Mouse (Mus musculus) limb, embryonic 11.5 days (tissue): ENCODE data around the gene Odc1. TPM values are rescaled to one million over a fixed set of nuclear protein-coding genes. Genes with fewer than 3 reads are reported as not detected.

Experiments
- ATAC-seq: fragments of 200-750 bp; cut with Nextera tagmentation; 2 replicates; pipeline ENCODE4 v1.8.0; 2017; ENCODE audit warnings: low read depth; ENCODE audit not compliant: insufficient number of reproducible peaks, low FRiP score, low TSS enrichment
- DNase-seq: peaks from one replicate; pipeline ENCODE4 v3.0.0-alpha.2; 2015; ENCODE audit warnings: low spot score
- H3K27ac ChIP-seq: fragments of 300-500 bp; sonication (generic); replicated peaks from 2 replicates; pipeline ENCODE4 v1.5.1; 2014; ENCODE audit warnings: low read depth, mild to moderate bottlenecking, low read length
- H3K27me3 ChIP-seq: fragments of 300-500 bp; sonication (generic); 2 replicates; pipeline ENCODE4 v1.6.1; 2014; ENCODE audit warnings: mild to moderate bottlenecking, low read length, mixed read lengths; ENCODE audit not compliant: control insufficient read depth, insufficient read depth
- H3K36me3 ChIP-seq: fragments of 300-500 bp; sonication (generic); 2 replicates; pipeline ENCODE4 v1.6.1; 2014; ENCODE audit warnings: mild to moderate bottlenecking, low read length, moderate library complexity, mixed read lengths; ENCODE audit not compliant: control insufficient read depth, insufficient read depth
- H3K4me1 ChIP-seq: fragments of 300-500 bp; sonication (generic); 2 replicates; pipeline ENCODE4 v1.6.1; 2014; ENCODE audit warnings: low read length, mixed read lengths; ENCODE audit not compliant: control insufficient read depth, insufficient read depth
- H3K4me2 ChIP-seq: fragments of 300-500 bp; sonication (generic); 2 replicates; pipeline ENCODE4 v1.6.1; 2014; ENCODE audit warnings: low read depth, mild to moderate bottlenecking, moderate library complexity; ENCODE audit not compliant: severe bottlenecking
- H3K4me3 ChIP-seq: fragments of 300-500 bp; sonication (generic); 2 replicates; pipeline ENCODE4 v1.5.1; 2014; ENCODE audit warnings: low read depth, low read length
- H3K9ac ChIP-seq: fragments of 300-500 bp; sonication (generic); 2 replicates; pipeline ENCODE4 v1.6.1; 2014; ENCODE audit warnings: mild to moderate bottlenecking, low read length
- H3K9me3 ChIP-seq: fragments of 300-500 bp; sonication (generic); 2 replicates; pipeline ENCODE4 v1.6.1; 2016; ENCODE audit warnings: low read length; ENCODE audit not compliant: control insufficient read depth
- WGBS: fragments of 180-500 bp; shearing (Covaris S2); extraction: QIAGEN DNeasy Blood & Tissue Kit; methylation state at CpG from one replicate; pipeline ENCODE4 v1.1.7; 2014; 5-methylcytosine and 5-hydroxymethylcytosine counted together
- polyA plus RNA-seq: library from polyadenylated mRNA; unstranded; fragments of >200 nt; fragmentation: Nextera tagmentation; extraction: Ambion mirVana; gene quantifications from 2 replicates; pipeline ENCODE4 v1.2.1, GENCODE M21; 2014

Odc1 gene
- polyA plus RNA-seq, 1 experiment from 2014 or later, result 304 TPM

DNA sequence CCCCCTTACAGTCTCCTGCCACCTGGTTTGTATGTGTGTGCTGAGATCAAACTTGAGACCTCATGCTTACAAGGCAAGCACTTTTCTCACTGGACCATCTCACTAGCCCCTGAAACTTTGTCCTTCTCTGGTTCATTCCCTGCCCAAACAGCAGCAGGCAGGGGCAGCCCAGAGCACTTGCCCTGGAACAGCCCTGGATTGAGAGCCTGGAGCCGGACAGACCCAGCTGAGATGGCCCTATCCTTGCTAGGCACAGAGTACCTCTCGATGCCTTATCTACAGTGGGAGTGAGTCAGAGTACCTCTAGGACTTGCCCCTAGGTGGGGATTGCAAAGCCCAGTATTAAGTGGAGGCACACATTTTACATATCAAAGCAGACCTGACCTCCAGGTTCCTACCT is 8.4 kb downstream of the Odc1 start:
- WGBS, result 75% methylated on average over 2 of the region's 2 CpGs
- 0 out of 2 replicates have a peak, but pooled peaks cover 3% of the 10 kb centered on the region for H3K4me1 ChIP-seq
- H3K27me3 ChIP-seq, result no peaks in the 10 kb centered on the region; the same call in 1 of the 2 replicates
- no peak overlapping the region for H3K27ac ChIP-seq
- ATAC-seq (no peak), DNase-seq (no peak)
- no peak overlapping the region for H3K4me3 ChIP-seq
- H3K9me3 ChIP-seq, result no peaks in the 10 kb centered on the region
- H3K4me2 ChIP-seq, result no peak overlapping the region
- peaks cover 13% of the 10 kb centered on the region for H3K36me3 ChIP-seq
- no peak overlapping the region for H3K9ac ChIP-seq

DNA sequence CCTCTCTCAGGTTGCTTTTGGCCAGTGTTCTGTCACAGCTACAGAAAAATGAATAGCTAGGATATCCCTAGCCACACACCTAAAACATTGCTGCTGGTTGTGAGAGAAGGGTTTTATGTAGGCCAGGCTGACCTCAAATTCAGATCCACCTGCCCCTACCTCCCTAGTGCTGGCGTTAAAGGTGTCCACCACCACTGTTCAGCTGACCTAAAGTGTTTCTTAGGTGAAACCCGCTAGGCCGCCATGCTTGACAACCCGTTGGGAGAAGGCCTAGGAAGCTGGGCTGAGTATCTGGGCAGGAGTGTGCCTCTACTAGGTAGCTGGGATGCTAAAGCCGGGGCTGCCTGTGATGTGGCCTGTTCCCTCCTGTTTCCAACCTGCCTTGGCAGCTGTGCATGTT is 9.0 kb downstream of the Odc1 start:
- ATAC-seq (no peak), DNase-seq (no peak)
- Histone ChIP-seq H3K9me3 (no peaks in the 10 kb centered on the region), H3K27ac (no peak overlapping the region), H3K4me2 (no peak overlapping the region), H3K4me1 (0 out of 2 replicates have a peak, but pooled peaks cover 3% of the 10 kb centered on the region), H3K27me3 (no peaks in the 10 kb centered on the region; the same call in 1 of the 2 replicates), H3K4me3 (no peak overlapping the region), H3K36me3 (peaks cover 9% of the 10 kb centered on the region), H3K9ac (no peak overlapping the region)
- 74% methylated on average over 5 of the region's 5 CpGs for WGBS

DNA sequence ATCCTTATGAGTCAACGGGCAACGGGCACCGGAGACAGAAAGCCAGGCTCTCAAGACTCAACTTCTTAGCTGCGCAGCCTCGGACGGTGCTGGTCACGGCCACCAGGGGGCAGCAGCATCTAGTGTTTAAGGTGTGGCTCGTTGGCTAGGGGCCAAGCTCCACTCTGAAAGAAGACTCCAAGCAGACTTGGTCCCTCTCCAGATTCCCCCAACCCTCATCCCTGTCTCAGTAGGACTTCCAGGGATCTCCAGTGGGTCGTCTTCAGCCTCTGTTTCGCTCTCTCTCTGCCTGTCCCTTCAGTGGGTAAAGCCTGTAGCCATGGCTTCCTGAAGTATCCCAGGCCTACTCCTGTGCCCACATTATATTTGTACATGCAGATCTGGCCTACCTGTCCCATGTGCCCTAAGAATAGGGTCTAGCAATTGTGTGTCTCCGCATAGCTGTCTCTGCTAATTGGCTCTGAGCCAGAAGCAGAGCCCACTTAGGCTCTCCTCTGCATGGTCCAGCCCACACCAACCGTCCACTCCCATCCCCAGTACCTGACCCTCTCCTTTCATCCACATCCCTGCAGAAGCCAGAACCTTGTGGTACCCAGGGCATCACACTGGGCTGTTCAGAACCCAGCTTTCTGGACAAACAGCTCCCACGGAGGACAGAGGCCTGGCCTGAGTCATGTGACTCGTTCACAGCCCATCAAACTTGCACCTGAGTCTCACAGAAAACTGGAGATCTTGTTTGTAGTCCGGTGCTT is 9.8 kb downstream of the Odc1 start:
- Histone ChIP-seq H3K27ac (no peak overlapping the region), H3K36me3 (peaks cover 6% of the 10 kb centered on the region)
- 33% methylated on average over 15 of the region's 15 CpGs for WGBS

DNA sequence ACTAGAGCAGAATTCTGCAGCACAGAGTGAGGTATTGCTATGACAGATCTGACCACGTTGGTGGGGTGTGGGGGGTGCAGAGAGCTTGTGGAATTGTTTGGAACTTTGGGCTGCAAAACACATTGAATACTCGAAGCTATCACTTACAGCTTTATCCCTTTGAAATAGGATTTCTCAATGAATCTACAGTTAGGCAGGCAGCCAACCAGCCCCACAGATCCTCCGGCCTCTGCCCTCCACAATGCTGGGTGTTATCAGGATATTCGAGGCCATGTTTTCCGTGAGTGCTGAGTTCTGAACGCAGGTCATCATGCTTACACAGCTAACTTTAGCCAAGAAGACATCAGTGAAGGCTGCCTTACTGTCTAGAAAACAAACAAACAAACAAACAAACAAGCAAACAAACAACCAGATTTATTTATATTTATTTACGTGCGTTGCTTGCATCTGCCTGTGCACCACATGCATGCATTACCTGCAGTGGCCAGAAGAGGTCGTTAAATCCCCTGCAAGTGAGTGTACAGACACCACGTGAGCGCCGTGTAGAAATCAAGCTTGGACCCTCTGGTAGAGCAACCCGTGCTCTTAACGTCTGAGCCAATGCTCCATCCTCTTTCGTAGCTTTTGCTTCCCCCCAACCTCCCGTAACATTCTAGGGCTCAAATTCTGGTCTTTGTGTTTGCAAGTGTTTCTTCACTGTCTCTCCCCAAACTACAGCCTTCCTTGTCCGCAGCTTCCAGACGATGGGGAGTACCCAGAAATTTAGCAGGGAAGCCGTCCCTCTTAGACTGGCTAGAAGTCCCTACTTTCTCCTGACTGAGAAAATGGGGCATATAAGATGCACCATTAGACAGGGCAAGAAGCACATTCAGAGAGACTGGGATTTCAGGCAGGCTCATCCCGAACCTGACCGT is 12.1 kb downstream of the Odc1 start:
- peak; percentile 90 for DNase-seq
- no peaks in the 10 kb centered on the region; the same call in 1 of the 2 replicates for H3K27me3 ChIP-seq
- H3K9me3 ChIP-seq, result no peaks in the 10 kb centered on the region
- 0 out of 2 replicates have a peak, but pooled peaks have one; percentile 60 for ATAC-seq
- H3K4me3 ChIP-seq, result no peak overlapping the region
- H3K9ac ChIP-seq, result no peak overlapping the region
- H3K4me2 ChIP-seq, result 0 out of 2 replicates have a peak overlapping the region, but pooled peaks have one; percentile 12
- no peak overlapping the region for H3K27ac ChIP-seq
- H3K36me3 ChIP-seq, result peaks cover 2% of the 10 kb centered on the region; the same call in 1 of the 2 replicates
- WGBS, result 37% methylated on average over 21 of the region's 21 CpGs
- H3K4me1 ChIP-seq, result 0 out of 2 replicates have a peak, but pooled peaks cover 3% of the 10 kb centered on the region

More for the DNA sequence above, 9.8 kb downstream of the Odc1 start:
- no peak overlapping the region for H3K9ac ChIP-seq
- no peaks in the 10 kb centered on the region for H3K9me3 ChIP-seq
- DNase-seq, result peak; percentile 93
- ATAC-seq, result peak; percentile 37; the same call in 1 of the 2 replicates
- H3K4me1 ChIP-seq, result 0 out of 2 replicates have a peak, but pooled peaks cover 3% of the 10 kb centered on the region
- H3K27me3 ChIP-seq, result no peaks in the 10 kb centered on the region; the same call in 1 of the 2 replicates
- H3K4me2 ChIP-seq, result no peak overlapping the region
- no peak overlapping the region for H3K4me3 ChIP-seq

DNA sequence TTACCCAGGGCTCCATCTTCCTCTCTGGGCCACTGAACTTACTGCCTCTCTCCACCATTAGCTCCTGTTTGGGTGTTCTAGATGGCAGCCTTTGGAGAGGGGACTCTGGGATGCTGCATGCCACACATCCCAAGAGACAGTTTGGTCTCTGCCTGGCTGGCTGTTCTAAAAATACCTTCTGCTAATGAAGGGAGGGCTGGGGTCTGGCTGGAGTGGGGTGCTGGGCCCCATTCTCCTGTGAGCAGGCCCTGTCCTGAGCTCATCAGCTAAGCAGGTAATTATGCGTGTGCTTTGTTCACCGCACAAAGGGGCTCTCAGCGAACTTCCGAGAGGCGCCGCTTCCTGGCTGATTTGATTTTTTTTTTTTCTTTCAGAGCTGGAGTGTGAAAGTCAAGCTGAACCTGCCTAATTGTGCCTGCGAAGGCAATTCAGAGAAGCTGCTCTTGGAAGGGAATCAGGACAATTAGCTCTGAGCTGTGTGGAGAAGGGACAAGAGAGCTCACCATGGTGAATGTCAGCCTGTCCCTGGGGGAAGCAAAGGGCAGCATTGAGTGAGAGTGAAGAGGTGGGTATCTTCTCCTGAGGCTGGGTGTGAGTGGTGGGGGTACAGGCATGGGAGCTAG is 12.9 kb downstream of the Odc1 start:
- no peak overlapping the region for H3K4me3 ChIP-seq
- DNase-seq (no peak), ATAC-seq (no peak)
- H3K4me1 ChIP-seq, result 0 out of 2 replicates have a peak, but pooled peaks cover 3% of the 10 kb centered on the region
- H3K36me3 ChIP-seq, result no peaks in the 10 kb centered on the region
- WGBS, result 28% methylated on average over 7 of the region's 7 CpGs
- no peak overlapping the region; the same call in 1 of the 2 replicates for H3K4me2 ChIP-seq
- no peak overlapping the region for H3K27ac ChIP-seq
- no peaks in the 10 kb centered on the region; the same call in 1 of the 2 replicates for H3K27me3 ChIP-seq
- no peaks in the 10 kb centered on the region for H3K9me3 ChIP-seq
- no peak overlapping the region for H3K9ac ChIP-seq

DNA sequence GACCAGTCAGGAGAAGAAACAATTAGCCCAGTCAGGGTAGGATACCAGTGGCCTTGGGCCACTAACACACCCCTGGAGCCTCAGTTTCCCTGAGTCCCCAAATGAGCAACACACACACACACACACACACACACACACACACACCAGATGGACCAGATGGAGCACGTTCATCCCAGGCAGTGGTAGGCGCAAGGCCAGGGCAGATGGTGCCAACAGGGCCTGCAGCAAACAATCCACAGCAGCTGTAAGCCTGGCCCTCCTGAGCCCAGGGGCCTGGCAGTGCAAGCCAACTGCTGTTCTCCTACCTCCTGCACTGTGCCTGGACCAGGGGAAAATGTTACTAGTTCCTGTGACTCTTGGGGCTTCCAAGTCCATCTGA is 13.4 kb downstream of the Odc1 start:
- H3K36me3 ChIP-seq, result no peaks in the 10 kb centered on the region
- no peak overlapping the region for H3K4me2 ChIP-seq
- ATAC-seq (no peak), DNase-seq (no peak)
- H3K4me1 ChIP-seq, result 0 out of 2 replicates have a peak, but pooled peaks cover 3% of the 10 kb centered on the region
- H3K27ac ChIP-seq, result no peak overlapping the region
- no peaks in the 10 kb centered on the region; the same call in 1 of the 2 replicates for H3K27me3 ChIP-seq
- no peak overlapping the region for H3K9ac ChIP-seq
- H3K9me3 ChIP-seq, result no peaks in the 10 kb centered on the region
- WGBS, result 75% methylated on average over 2 of the region's 2 CpGs
- H3K4me3 ChIP-seq, result no peak overlapping the region

DNA sequence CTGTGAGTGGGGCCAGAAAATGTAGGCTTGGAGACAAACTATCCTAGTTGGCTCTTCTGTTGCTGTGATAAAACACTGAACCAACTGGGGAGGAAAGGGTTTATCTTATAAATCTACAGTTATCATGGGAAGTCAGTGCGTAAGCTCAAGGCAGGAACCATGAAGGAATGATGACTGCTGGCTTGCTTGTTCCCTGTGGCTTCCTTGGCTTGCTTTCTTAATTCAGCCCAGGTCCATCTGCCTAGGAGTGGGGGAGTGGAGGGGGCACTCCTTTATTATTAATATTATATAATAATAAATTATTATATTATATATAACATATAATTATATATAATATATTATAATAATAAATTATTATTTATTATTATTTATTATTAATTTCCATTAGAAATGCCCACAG is 17.8 kb downstream of the Odc1 start:
- no peak overlapping the region for H3K27ac ChIP-seq
- 96% methylated on average over 1 of the region's 1 CpGs for WGBS
- H3K4me3 ChIP-seq, result no peak overlapping the region
- no peak overlapping the region for H3K9ac ChIP-seq
- ATAC-seq (no peak), DNase-seq (no peak)
- no peaks in the 10 kb centered on the region for H3K9me3 ChIP-seq
- H3K4me2 ChIP-seq, result no peak overlapping the region
- 0 out of 2 replicates have a peak, but pooled peaks cover 1% of the 10 kb centered on the region for H3K4me1 ChIP-seq
- H3K36me3 ChIP-seq, result no peaks in the 10 kb centered on the region
- no peaks in the 10 kb centered on the region for H3K27me3 ChIP-seq
